Mouse (Mus musculus) hematopoietic stem cell, adult 5-6 weeks (primary cell): ENCODE measurements around the gene Olfr1202. TPM values are rescaled to one million over a fixed set of nuclear protein-coding genes. Genes with fewer than 3 reads are reported as not detected.

Experiments
- ATAC-seq, 2 experiments: fragments of 125-278 bp in 1 of 2; replicated peaks in 1 of 2; 2 replicates each; pipeline ENCODE4 v1.8.0; 2016 to 2017; ENCODE audit warnings: inconsistent platforms in 2 of 2, mild to moderate bottlenecking in 2 of 2, moderate number of reproducible peaks in 2 of 2, low read depth in 1 of 2, moderate TSS enrichment in 1 of 2; ENCODE audit not compliant: low FRiP score in 2 of 2, poor library complexity in 2 of 2, severe bottlenecking in 2 of 2, insufficient read depth in 1 of 2, low TSS enrichment in 1 of 2
- total RNA-seq: library from RNA; stranded (forward); fragments of 172-1452, 232-1000 nt; gene quantifications from 2 replicates; pipeline ENCODE4 v1.2.3, GENCODE M21; 2017

Gene Olfr1202
- total RNA-seq: not detected in 2 replicates

- no peak for ATAC-seq
Measured at GRCm38 (mm10) chr2:88814196-88814595, at the start of gene Olfr1202. Gene Olfr1202, plus strand, starts transcription at chr2:88814496.

- ATAC-seq: no peak
Measured at GRCm38 (mm10) chr2:88770388-88770787, 43.9 kb upstream of the Olfr1202 start, which contains the start of gene Olfr1200. Gene Olfr1200, minus strand, starts transcription at chr2:88770488.

GRCm38 (mm10) chr2:88792736-88793135 is 21.6 kb upstream of the Olfr1202 start, which contains the start of gene Olfr1201:
Gene Olfr1201, plus strand, starts transcription at chr2:88793036.
- no peak for ATAC-seq

- no peak for ATAC-seq
Measured at GRCm38 (mm10) chr2:88829437-88829836, 15.1 kb downstream of the Olfr1202 start, which contains the start of gene Olfr1205. Gene Olfr1205, plus strand, starts transcription at chr2:88829737.

GRCm38 (mm10) chr2:88838477-88838876 is 24.2 kb downstream of the Olfr1202 start:
- no peak for ATAC-seq

GRCm38 (mm10) chr2:88848992-88849391 is 34.7 kb downstream of the Olfr1202 start, which contains the start of gene Olfr1204:
Gene Olfr1204, plus strand, starts transcription at chr2:88849292.
- ATAC-seq: no peak

GRCm38 (mm10) chr2:88862931-88863330 is 48.6 kb downstream of the Olfr1202 start, which contains the start of gene Olfr1206:
Gene Olfr1206, plus strand, starts transcription at chr2:88863231.
- ATAC-seq: no peak

Other genes with a start within 250 kb of the Olfr1202 start
- not detected in 2 replicates for gene Olfr1189, start 228.0 kb upstream of the Olfr1202 start, total RNA-seq
- not detected in 2 replicates for gene Olfr1191-ps1, start 174.0 kb upstream of the Olfr1202 start, total RNA-seq
- gene Olfr1192-ps1, start 166.0 kb upstream of the Olfr1202 start, total RNA-seq: not detected in 2 replicates
- not detected in 2 replicates for gene Olfr1193, start 138.9 kb upstream of the Olfr1202 start, total RNA-seq
- gene Olfr1195, start 125.3 kb upstream of the Olfr1202 start, total RNA-seq: not detected in 2 replicates
- gene Olfr1196, start 109.9 kb upstream of the Olfr1202 start, total RNA-seq: not detected in 2 replicates
- not detected in 2 replicates for gene Olfr1197, start 82.1 kb upstream of the Olfr1202 start, total RNA-seq
- not detected in 2 replicates for gene Olfr1198, start 63.1 kb upstream of the Olfr1202 start, total RNA-seq
- gene Olfr1199, start 54.0 kb upstream of the Olfr1202 start, total RNA-seq: not detected in 2 replicates
- not detected in 2 replicates for gene Olfr1200, start 44.0 kb upstream of the Olfr1202 start, total RNA-seq
- gene Olfr1201, start 21.5 kb upstream of the Olfr1202 start, total RNA-seq: not detected in 2 replicates
- gene Olfr1205, start 15.2 kb downstream of the Olfr1202 start, total RNA-seq: not detected in 2 replicates
- gene Olfr1204, start 34.8 kb downstream of the Olfr1202 start, total RNA-seq: not detected in 2 replicates
- gene Olfr1206, start 48.7 kb downstream of the Olfr1202 start, total RNA-seq: not detected in 2 replicates
- gene Olfr1208, start 87.8 kb downstream of the Olfr1202 start, total RNA-seq: not detected in 2 replicates
- not detected in 2 replicates for gene Olfr1209, start 100.7 kb downstream of the Olfr1202 start, total RNA-seq
- gene Olfr1211, start 123.6 kb downstream of the Olfr1202 start, total RNA-seq: not detected in 2 replicates
- not detected in 2 replicates for gene Olfr1212, start 139.5 kb downstream of the Olfr1202 start, total RNA-seq
- not detected in 2 replicates for gene Gm13762, start 165.8 kb downstream of the Olfr1202 start, total RNA-seq
- not detected in 2 replicates for gene Olfr1214, start 178.2 kb downstream of the Olfr1202 start, total RNA-seq
- gene Olfr1215, start 192.5 kb downstream of the Olfr1202 start, total RNA-seq: not detected in 2 replicates
- gene Olfr1216, start 203.8 kb downstream of the Olfr1202 start, total RNA-seq: not detected in 2 replicates
- not detected in 2 replicates for gene Olfr1217, start 217.6 kb downstream of the Olfr1202 start, total RNA-seq
- gene Olfr1218, start 246.7 kb downstream of the Olfr1202 start, total RNA-seq: not detected in 2 replicates